Mouse (Mus musculus) forebrain, postnatal 0 days (tissue): ENCODE results near the gene Samd4b. TPM values are rescaled to one million over a fixed set of nuclear protein-coding genes. Genes with fewer than 3 reads are reported as not detected.

Source experiments
- ATAC-seq: fragments of 200-750 bp; cut with Nextera tagmentation; 2 replicates; pipeline ENCODE4 v1.8.0; 2017; ENCODE audit warnings: mild to moderate bottlenecking, moderate library complexity
- DNase-seq: peaks from one replicate; pipeline ENCODE4 v3.0.0-alpha.2; 2015
- H3K27ac ChIP-seq: fragments of 300-500 bp; sonication (generic); 2 replicates; pipeline ENCODE4 v1.5.1; 2014; ENCODE audit warnings: low read depth, mild to moderate bottlenecking, antibody characterized with exemption, low read length, moderate library complexity, mixed read lengths
- H3K27me3 ChIP-seq: fragments of 300-500 bp; sonication (generic); 2 replicates; pipeline ENCODE4 v1.6.1; 2014; ENCODE audit warnings: mild to moderate bottlenecking, low read length, mixed read lengths; ENCODE audit not compliant: insufficient read depth
- H3K36me3 ChIP-seq: fragments of 300-500 bp; sonication (generic); 2 replicates; pipeline ENCODE4 v1.6.1; 2014; ENCODE audit warnings: mild to moderate bottlenecking, moderate library complexity; ENCODE audit not compliant: insufficient read depth
- H3K4me1 ChIP-seq: fragments of 300-500 bp; sonication (generic); 2 replicates; pipeline ENCODE4 v1.6.1; 2014; ENCODE audit warnings: antibody characterized with exemption; ENCODE audit not compliant: insufficient read depth
- H3K4me2 ChIP-seq: fragments of 300-500 bp; sonication (generic); 2 replicates; pipeline ENCODE4 v1.6.1; 2014; ENCODE audit warnings: low read depth, mild to moderate bottlenecking, moderate library complexity
- H3K4me3 ChIP-seq: fragments of 300-500 bp; sonication (generic); 2 replicates; pipeline ENCODE4 v1.5.1; 2014; ENCODE audit warnings: low read depth, low read length, mixed read lengths
- H3K9ac ChIP-seq: fragments of 300-500 bp; sonication (generic); 2 replicates; pipeline ENCODE4 v1.6.1; 2014; ENCODE audit warnings: mild to moderate bottlenecking
- H3K9me3 ChIP-seq: fragments of 300-500 bp; sonication (generic); 2 replicates; pipeline ENCODE4 v1.6.1; 2016; ENCODE audit warnings: low read length
- CTCF ChIP-seq: sonication (generic); IDR thresholded peaks from 2 replicates; pipeline ENCODE4 v1.5.1; 2016; ENCODE audit warnings: antibody characterized with exemption, control low read depth, low read depth
- WGBS: fragments of 180-500 bp; shearing (Covaris S2); extraction: QIAGEN DNeasy Blood & Tissue Kit; methylation state at CpG from one replicate; pipeline ENCODE4 v1.1.7; 2014; 5-methylcytosine and 5-hydroxymethylcytosine counted together
- polyA plus RNA-seq: library from polyadenylated mRNA; unstranded; fragments of >200 nt; fragmentation: Nextera tagmentation; extraction: Ambion mirVana; gene quantifications from 2 replicates; pipeline ENCODE4 v1.2.1, GENCODE M21; 2015
- total RNA-seq: library from RNA; depleted of rRNA; stranded (reverse); fragments of >200 nt; gene quantifications from 2 replicates; pipeline ENCODE4 v1.2.3, GENCODE M21; 2014

The Samd4b gene
- total and polyA plus RNA-seq, 2 experiments from 2014 or later: 23.3 to 49.1 TPM

DNA sequence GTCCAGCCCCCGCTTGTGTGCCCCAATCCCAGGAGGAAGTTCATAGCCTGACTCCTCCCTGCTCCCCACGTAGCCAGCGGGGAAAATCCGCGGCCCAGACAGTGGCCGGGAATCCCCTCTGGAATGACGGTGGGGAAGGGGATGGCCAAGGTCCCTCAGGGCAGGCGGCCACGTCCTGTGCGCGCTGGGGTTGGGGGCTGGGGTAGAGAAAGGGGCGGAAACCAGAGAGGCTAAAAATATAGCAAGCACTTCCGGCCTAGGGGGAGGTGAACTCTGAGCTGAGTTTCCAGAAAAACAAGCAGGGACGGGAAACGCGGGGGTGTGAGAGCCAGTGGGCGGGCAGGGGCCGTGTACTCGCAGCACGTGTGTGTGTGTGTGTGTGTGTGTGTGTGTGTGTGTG is 216.0 kb downstream of the Samd4b start:
- ATAC-seq (peak; percentile 6; the same call in 1 of the 2 replicates), DNase-seq (peak; percentile 29)
- WGBS: 0% methylated on average over 20 of the region's 20 CpGs
- H3K4me2 ChIP-seq: peak overlapping the region; percentile 45
- H3K27ac ChIP-seq: peak overlapping the region; percentile 72
- H3K4me3 ChIP-seq: peak overlapping the region; percentile 17
- H3K9me3 ChIP-seq: no peaks in the 10 kb centered on the region
- peaks cover 17% of the 10 kb centered on the region for H3K4me1 ChIP-seq
- peak overlapping the region; percentile 41 for H3K9ac ChIP-seq
- no peak for TF ChIP-seq CTCF
- peaks cover 7% of the 10 kb centered on the region for H3K36me3 ChIP-seq
- H3K27me3 ChIP-seq: peaks cover 4% of the 10 kb centered on the region; the same call in 1 of the 2 replicates

- H3K4me3 ChIP-seq: peak overlapping the region; percentile 17; the same call in 1 of the 2 replicates
Observed at GRCm38 (mm10) chr7:28381017-28381790, 216.7 kb downstream of the Samd4b start.

GRCm38 (mm10) chr7:28380237-28381016 is 217.5 kb downstream of the Samd4b start, which contains the start of gene Zfp36:
Zfp36 (minus strand) TSS chr7:28380253.
- H3K27ac ChIP-seq: peak within 1 kb of the TSS; percentile 79
- peak within 1 kb of the TSS; percentile 90 for H3K4me2 ChIP-seq
- H3K9me3 ChIP-seq: no peaks in the 10 kb centered on the region
- no peak for TF ChIP-seq CTCF
- H3K27me3 ChIP-seq: peaks cover 4% of the 10 kb centered on the region; the same call in 1 of the 2 replicates
- no peak for ATAC-seq
- H3K36me3 ChIP-seq: no peaks in the 10 kb centered on the region
- peak within 1 kb of the TSS; percentile 70 for H3K9ac ChIP-seq
- H3K4me1 ChIP-seq: peaks cover 23% of the 10 kb centered on the region
- no peak for DNase-seq
- peak within 1 kb of the TSS; percentile 59 for H3K4me3 ChIP-seq
- WGBS: 57% methylated on average over 17 of the region's 17 CpGs

More at GRCm38 (mm10) chr7:28381017-28381790, 216.7 kb downstream of the Samd4b start:
- ATAC-seq: peak; percentile 12
- DNase-seq: peak; percentile 26
- H3K27ac ChIP-seq: peak overlapping the region; percentile 72
- TF ChIP-seq CTCF: no peak
- peak overlapping the region; percentile 45 for H3K4me2 ChIP-seq
- peaks cover 4% of the 10 kb centered on the region; the same call in 1 of the 2 replicates for H3K27me3 ChIP-seq
- peaks cover 21% of the 10 kb centered on the region for H3K4me1 ChIP-seq
- no peaks in the 10 kb centered on the region for H3K9me3 ChIP-seq
- peaks cover 5% of the 10 kb centered on the region for H3K36me3 ChIP-seq
- 9% methylated on average over 30 of the region's 30 CpGs for WGBS
- H3K9ac ChIP-seq: peak overlapping the region; percentile 41

GRCm38 (mm10) chr7:28378769-28379651 is 218.9 kb downstream of the Samd4b start:
- peaks cover 23% of the 10 kb centered on the region for H3K4me1 ChIP-seq

GRCm38 (mm10) chr7:28378066-28378690 is 219.8 kb downstream of the Samd4b start:
- no peaks in the 10 kb centered on the region for H3K9me3 ChIP-seq
- peaks cover 4% of the 10 kb centered on the region; the same call in 1 of the 2 replicates for H3K27me3 ChIP-seq
- H3K4me3 ChIP-seq: peak overlapping the region; percentile 59
- no peak for TF ChIP-seq CTCF
- WGBS: 54% methylated on average over 32 of the region's 32 CpGs
- peak overlapping the region; percentile 70 for H3K9ac ChIP-seq
- DNase-seq (no peak), ATAC-seq (no peak)
- peak overlapping the region; percentile 90 for H3K4me2 ChIP-seq
- H3K27ac ChIP-seq: no peak overlapping the region
- peaks cover 23% of the 10 kb centered on the region for H3K4me1 ChIP-seq
- no peaks in the 10 kb centered on the region for H3K36me3 ChIP-seq

More at GRCm38 (mm10) chr7:28378769-28379651, 218.9 kb downstream of the Samd4b start:
- Histone ChIP-seq H3K9ac (peak overlapping the region; percentile 70), H3K4me2 (peak overlapping the region; percentile 90), H3K27ac (peak overlapping the region; percentile 79), H3K4me3 (peak overlapping the region; percentile 59), H3K9me3 (no peaks in the 10 kb centered on the region), H3K36me3 (no peaks in the 10 kb centered on the region), H3K27me3 (peaks cover 4% of the 10 kb centered on the region; the same call in 1 of the 2 replicates)
- WGBS: 2% methylated on average over 52 of the region's 53 CpGs
- ATAC-seq (peak; percentile 64), DNase-seq (peak; percentile 84)
- peak; percentile 10; the same call in 1 of the 2 replicates for TF ChIP-seq CTCF
